Mouse (Mus musculus): ENCODE measurements around the gene Gm10663. TPM values are rescaled to one million over a fixed set of nuclear protein-coding genes. Genes with fewer than 3 reads are reported as not detected.

Gene Gm10663
- not detected for polyA plus RNA-seq (2012; fragmentation: generic; extraction: Trizol)

DNA sequence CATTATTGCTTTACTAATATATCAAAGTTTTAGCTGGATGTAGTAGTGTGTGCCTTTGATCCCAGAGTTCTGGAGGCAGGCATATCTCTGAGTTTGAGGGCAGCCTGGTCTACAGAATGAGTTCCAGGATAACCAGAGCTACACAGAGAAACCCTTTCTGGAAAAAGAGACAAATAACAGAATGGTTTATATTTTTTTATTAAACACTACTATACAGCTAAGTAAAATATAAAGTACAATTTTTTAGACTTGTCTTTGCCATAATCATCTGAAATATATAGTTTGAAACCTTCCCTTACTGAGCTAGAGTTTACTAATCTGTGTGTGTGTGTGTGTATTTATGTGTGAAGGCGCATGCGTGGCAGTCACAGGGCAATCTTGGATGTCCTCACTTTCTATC lies at the start of gene Gm10663:
Gene Gm10663 (plus strand): TSS at position 301 of the 400 bp plus-strand sequence.
- no peak within 1 kb of the TSS for H3K4me2 ChIP-seq (ENCODE audit: low read depth)
- H3K36me3 ChIP-seq (ENCODE audit: control insufficient read depth, insufficient read depth) = no peaks in the 10 kb centered on the region
- TF ChIP-seq TCF12 (IDR thresholded peaks at IDR 0.05; ENCODE audit: insufficient read depth, poor library complexity, severe bottlenecking) = no peak
- TF ChIP-seq USF1 (IDR thresholded peaks at IDR 0.05; ENCODE audit: low read depth) = no peak
- TF ChIP-seq MAX (IDR thresholded peaks at IDR 0.05; ENCODE audit: low read depth) = no peak
- no peak for TF ChIP-seq REST (IDR thresholded peaks at IDR 0.05; ENCODE audit: insufficient read depth, insufficient read length)
- no peaks in the 10 kb centered on the region for H3K79me2 ChIP-seq (ENCODE audit: control insufficient read depth, insufficient read depth)
- no peaks in the 10 kb centered on the region for H3K27me3 ChIP-seq (ENCODE audit: control insufficient read depth, insufficient read depth, insufficient read length)
- no peak within 1 kb of the TSS for H3K4me3 ChIP-seq
- H3ac ChIP-seq (ENCODE audit: control insufficient read depth, insufficient read length) = no peak within 1 kb of the TSS

DNA sequence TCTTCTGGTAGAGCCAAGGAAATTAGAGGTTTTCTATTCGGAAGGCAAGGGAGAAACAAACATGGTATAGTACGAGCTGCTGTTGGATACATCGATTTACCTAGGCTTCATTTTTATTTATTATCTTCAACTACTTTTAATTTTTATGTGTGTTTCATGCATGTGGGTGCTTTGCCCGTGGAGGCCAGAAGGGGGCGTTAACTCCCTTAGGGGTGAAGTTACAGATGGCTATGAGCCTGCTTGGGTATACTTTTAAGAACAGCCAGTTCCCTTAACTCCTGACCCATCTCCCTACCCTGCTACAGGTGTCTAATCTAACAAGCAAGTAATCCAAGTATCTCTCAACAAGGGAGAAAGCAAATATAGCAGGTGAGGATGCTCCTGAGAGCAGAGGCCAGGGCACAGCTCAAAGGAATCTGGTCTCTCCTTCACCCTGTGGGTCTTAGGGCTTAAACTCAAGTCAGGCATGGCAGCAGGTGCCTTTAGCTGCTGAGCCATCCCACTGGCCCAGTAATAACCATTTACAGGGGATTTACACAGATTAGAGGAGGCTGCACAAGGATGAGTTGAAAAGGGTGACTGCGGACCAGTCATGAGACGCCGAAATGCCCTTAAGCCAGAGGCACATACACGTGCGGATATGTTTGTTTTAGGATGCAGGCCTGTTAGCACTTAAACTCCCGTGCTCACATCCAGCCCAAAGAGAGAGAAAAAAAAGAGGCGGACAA lies 45.7 kb upstream of the Gm10663 start:
- Histone ChIP-seq H3ac (ENCODE audit: control insufficient read depth, insufficient read length) (no peak overlapping the region), H3K27me3 (ENCODE audit: control insufficient read depth, insufficient read depth, insufficient read length) (no peaks in the 10 kb centered on the region), H3K79me2 (ENCODE audit: control insufficient read depth, insufficient read depth) (no peaks in the 10 kb centered on the region), H3K4me2 (ENCODE audit: low read depth) (no peak overlapping the region), H3K4me3 (no peak overlapping the region), H3K36me3 (ENCODE audit: control insufficient read depth, insufficient read depth) (no peaks in the 10 kb centered on the region)
- TF ChIP-seq REST (IDR thresholded peaks at IDR 0.05; ENCODE audit: insufficient read depth, insufficient read length) = no peak
- no peak for TF ChIP-seq POLR2AphosphoS2 (IDR thresholded peaks at IDR 0.05; ENCODE audit: insufficient read length, low read depth)
- no peak for TF ChIP-seq TCF3 (IDR thresholded peaks at IDR 0.05; ENCODE audit: insufficient read length, low read depth)
- no peak for TF ChIP-seq SRF (IDR thresholded peaks at IDR 0.05; ENCODE audit: control insufficient read depth, insufficient read length, low read depth)
- no peak for TF ChIP-seq MYOG (IDR thresholded peaks at IDR 0.05; ENCODE audit: control insufficient read depth in 1 of 3, insufficient read depth in 1 of 3, insufficient read length in 2 of 3, low read depth in 2 of 3)
- no peak for TF ChIP-seq E2F4 (IDR thresholded peaks at IDR 0.05; ENCODE audit: insufficient read depth)
- TF ChIP-seq USF1 (IDR thresholded peaks at IDR 0.05; ENCODE audit: low read depth) = no peak
- no peak for TF ChIP-seq MAX (IDR thresholded peaks at IDR 0.05; ENCODE audit: low read depth)
- no peak for TF ChIP-seq CEBPB (IDR thresholded peaks at IDR 0.05; ENCODE audit: insufficient read depth, poor library complexity, severe bottlenecking)
- no peak for TF ChIP-seq MYOD1 (IDR thresholded peaks at IDR 0.05; ENCODE audit: control insufficient read depth in 1 of 3, insufficient read length in 2 of 3, low read depth in 2 of 3)
- no peak for TF ChIP-seq TCF12 (IDR thresholded peaks at IDR 0.05; ENCODE audit: insufficient read depth, poor library complexity, severe bottlenecking)
- TF ChIP-seq POLR2A (IDR thresholded peaks at IDR 0.05; ENCODE audit: insufficient read length, low read depth) = no peak

DNA sequence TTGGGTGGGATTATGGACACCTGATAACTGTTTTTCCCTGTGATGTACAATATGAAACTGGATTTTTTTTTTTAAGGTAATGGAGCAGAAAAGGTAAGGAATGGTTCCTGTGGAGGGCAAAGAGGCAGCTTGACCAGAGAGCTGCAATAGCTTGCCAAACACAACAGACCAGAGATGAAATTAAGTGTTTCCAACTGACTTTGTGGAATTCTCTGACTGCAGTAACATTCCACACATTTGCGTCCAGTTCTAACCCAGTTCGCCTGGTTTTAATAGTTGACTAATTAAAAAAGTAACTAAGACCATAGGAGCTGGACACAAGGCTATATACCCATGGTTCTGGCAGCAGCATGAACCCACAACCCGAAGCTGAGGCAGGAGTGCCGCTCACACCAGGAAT lies 45.1 kb upstream of the Gm10663 start:
- no peaks in the 10 kb centered on the region for H3K27me3 ChIP-seq (ENCODE audit: control insufficient read depth, insufficient read depth, insufficient read length)
- H3ac ChIP-seq (ENCODE audit: control insufficient read depth, insufficient read length) = no peak overlapping the region
- H3K4me2 ChIP-seq (ENCODE audit: low read depth) = no peak overlapping the region
- TF ChIP-seq USF1 (IDR thresholded peaks at IDR 0.05; ENCODE audit: low read depth) = no peak
- no peaks in the 10 kb centered on the region for H3K36me3 ChIP-seq (ENCODE audit: control insufficient read depth, insufficient read depth)
- no peak overlapping the region for H3K4me3 ChIP-seq
- H3K79me2 ChIP-seq (ENCODE audit: control insufficient read depth, insufficient read depth) = no peaks in the 10 kb centered on the region

DNA sequence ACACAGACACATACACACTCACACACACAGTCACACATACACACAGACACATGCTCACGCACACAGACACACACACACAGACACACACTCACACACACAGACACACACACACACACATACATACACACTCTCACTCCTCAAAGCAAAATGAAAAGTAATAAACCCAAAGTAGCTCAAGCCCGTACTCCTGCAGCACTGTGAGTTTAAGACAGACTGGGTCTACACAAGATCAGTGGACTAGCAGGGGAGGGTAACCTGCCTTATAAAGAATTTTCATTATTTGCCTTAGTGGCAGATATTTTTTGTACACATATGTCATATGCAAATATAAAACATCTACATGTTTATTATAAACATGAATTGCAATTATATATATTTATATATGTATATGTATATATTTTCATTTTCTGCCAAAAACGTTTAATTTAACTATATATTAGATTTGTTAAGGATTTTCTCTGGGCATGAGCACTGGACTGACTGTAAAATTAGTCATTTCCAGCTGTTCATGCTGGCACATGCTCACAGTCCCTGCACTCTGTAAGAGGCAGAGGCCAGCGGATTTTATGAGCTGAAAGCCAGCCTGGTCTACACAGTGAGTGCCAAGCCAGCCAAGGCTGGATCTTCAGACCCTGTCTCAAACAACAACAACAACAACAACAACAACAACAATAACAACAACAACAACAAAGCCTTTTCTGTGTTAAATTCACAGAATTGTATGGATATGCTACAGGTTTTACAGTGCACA lies 43.9 kb upstream of the Gm10663 start:
- no peak for TF ChIP-seq TCF3 (IDR thresholded peaks at IDR 0.05; ENCODE audit: insufficient read length, low read depth)
- TF ChIP-seq MYOD1 (IDR thresholded peaks at IDR 0.05; ENCODE audit: control insufficient read depth in 1 of 3, insufficient read length in 2 of 3, low read depth in 2 of 3) = no peak
- no peak for TF ChIP-seq SRF (IDR thresholded peaks at IDR 0.05; ENCODE audit: control insufficient read depth, insufficient read length, low read depth)
- no peak for TF ChIP-seq POLR2A (IDR thresholded peaks at IDR 0.05; ENCODE audit: insufficient read length, low read depth)
- TF ChIP-seq E2F4 (IDR thresholded peaks at IDR 0.05; ENCODE audit: insufficient read depth) = no peak
- no peak for TF ChIP-seq CEBPB (IDR thresholded peaks at IDR 0.05; ENCODE audit: insufficient read depth, poor library complexity, severe bottlenecking)
- no peak for TF ChIP-seq REST (IDR thresholded peaks at IDR 0.05; ENCODE audit: insufficient read depth, insufficient read length)
- TF ChIP-seq USF1 (IDR thresholded peaks at IDR 0.05; ENCODE audit: low read depth) = no peak
- no peak for TF ChIP-seq MAX (IDR thresholded peaks at IDR 0.05; ENCODE audit: low read depth)
- TF ChIP-seq MYOG (IDR thresholded peaks at IDR 0.05; ENCODE audit: control insufficient read depth in 1 of 3, insufficient read depth in 1 of 3, insufficient read length in 2 of 3, low read depth in 2 of 3) = no peak
- TF ChIP-seq POLR2AphosphoS2 (IDR thresholded peaks at IDR 0.05; ENCODE audit: insufficient read length, low read depth) = no peak
- TF ChIP-seq TCF12 (IDR thresholded peaks at IDR 0.05; ENCODE audit: insufficient read depth, poor library complexity, severe bottlenecking) = no peak
- Histone ChIP-seq H3K4me2 (ENCODE audit: low read depth) (no peak overlapping the region), H3ac (ENCODE audit: control insufficient read depth, insufficient read length) (no peak overlapping the region), H3K4me3 (no peak overlapping the region), H3K27me3 (ENCODE audit: control insufficient read depth, insufficient read depth, insufficient read length) (no peaks in the 10 kb centered on the region), H3K79me2 (ENCODE audit: control insufficient read depth, insufficient read depth) (no peaks in the 10 kb centered on the region), H3K36me3 (ENCODE audit: control insufficient read depth, insufficient read depth) (no peaks in the 10 kb centered on the region)

DNA sequence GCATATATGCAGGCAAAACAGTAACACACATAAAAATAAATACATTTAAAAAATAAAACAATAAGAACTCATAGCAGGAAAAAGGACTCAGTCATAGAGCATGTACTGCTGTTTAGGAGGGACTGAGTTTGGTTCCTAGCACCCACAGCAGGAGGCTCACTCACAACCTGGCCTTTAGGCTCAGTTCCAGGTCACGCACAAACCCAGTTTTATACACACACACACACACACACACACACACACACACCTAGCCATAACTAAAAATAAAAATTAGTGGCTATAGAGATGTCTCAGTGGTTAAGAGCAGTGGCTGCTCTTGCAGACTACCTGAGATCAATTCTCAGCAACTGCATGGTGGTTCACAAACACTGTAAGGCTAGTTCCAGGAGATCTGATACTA lies 42.7 kb upstream of the Gm10663 start:
- Histone ChIP-seq H3ac (ENCODE audit: control insufficient read depth, insufficient read length) (no peak overlapping the region), H3K4me3 (no peak overlapping the region), H3K36me3 (ENCODE audit: control insufficient read depth, insufficient read depth) (no peaks in the 10 kb centered on the region), H3K79me2 (ENCODE audit: control insufficient read depth, insufficient read depth) (no peaks in the 10 kb centered on the region), H3K4me2 (ENCODE audit: low read depth) (no peak overlapping the region), H3K27me3 (ENCODE audit: control insufficient read depth, insufficient read depth, insufficient read length) (no peaks in the 10 kb centered on the region)
- no peak for TF ChIP-seq CEBPB (IDR thresholded peaks at IDR 0.05; ENCODE audit: insufficient read depth, poor library complexity, severe bottlenecking)
- TF ChIP-seq SRF (IDR thresholded peaks at IDR 0.05; ENCODE audit: control insufficient read depth, insufficient read length, low read depth) = no peak
- no peak for TF ChIP-seq POLR2A (IDR thresholded peaks at IDR 0.05; ENCODE audit: insufficient read length, low read depth)
- TF ChIP-seq MAX (IDR thresholded peaks at IDR 0.05; ENCODE audit: low read depth) = no peak
- TF ChIP-seq REST (IDR thresholded peaks at IDR 0.05; ENCODE audit: insufficient read depth, insufficient read length) = no peak
- TF ChIP-seq E2F4 (IDR thresholded peaks at IDR 0.05; ENCODE audit: insufficient read depth) = no peak

Measured in myocyte (in vitro differentiated cells).